Mouse (Mus musculus) erythroblast, embryonic 14.5 days (primary cell): Measurements from ENCODE around the gene Flot1. TPM values are rescaled to one million over a fixed set of nuclear protein-coding genes. Genes with fewer than 3 reads are reported as not detected.

Source experiments
- H3K27me3 ChIP-seq: 2 replicates; pipeline ENCODE4 v1.6.1; 2012; ENCODE audit warnings: inconsistent platforms; ENCODE audit not compliant: control insufficient read depth
- H3K36me3 ChIP-seq: 2 replicates; pipeline ENCODE4 v1.6.1; 2012; ENCODE audit warnings: mild to moderate bottlenecking, inconsistent platforms; ENCODE audit not compliant: control insufficient read depth
- H3K4me1 ChIP-seq: 2 replicates; pipeline ENCODE4 v1.6.1; 2012; ENCODE audit warnings: inconsistent platforms; ENCODE audit not compliant: control insufficient read depth
- H3K4me3 ChIP-seq: replicated peaks from 2 replicates; pipeline ENCODE3; 2012; ENCODE audit warnings: moderate library complexity, mild to moderate bottlenecking, inconsistent platforms
- H3K9me3 ChIP-seq: 2 replicates; pipeline ENCODE4 v1.6.1; 2012; ENCODE audit warnings: low read length, inconsistent platforms, mixed read lengths; ENCODE audit not compliant: control insufficient read depth
- GATA1 ChIP-seq: IDR thresholded peaks from 2 replicates; pipeline ENCODE4 v1.6.1; 2012; ENCODE audit warnings: low read length, inconsistent platforms, mixed read lengths
- TAL1 ChIP-seq: IDR thresholded peaks from 3 replicates; pipeline ENCODE4 v1.6.1; 2012; ENCODE audit warnings: low read length, inconsistent platforms, mixed read lengths
- polyA plus RNA-seq: library from polyadenylated mRNA; stranded (reverse); fragments of >175 nt; gene quantifications from 2 replicates; pipeline ENCODE4 v1.2.3, GENCODE M21; 2012

Gene Flot1
- polyA plus RNA-seq, 1 experiment = 8.2 TPM

DNA sequence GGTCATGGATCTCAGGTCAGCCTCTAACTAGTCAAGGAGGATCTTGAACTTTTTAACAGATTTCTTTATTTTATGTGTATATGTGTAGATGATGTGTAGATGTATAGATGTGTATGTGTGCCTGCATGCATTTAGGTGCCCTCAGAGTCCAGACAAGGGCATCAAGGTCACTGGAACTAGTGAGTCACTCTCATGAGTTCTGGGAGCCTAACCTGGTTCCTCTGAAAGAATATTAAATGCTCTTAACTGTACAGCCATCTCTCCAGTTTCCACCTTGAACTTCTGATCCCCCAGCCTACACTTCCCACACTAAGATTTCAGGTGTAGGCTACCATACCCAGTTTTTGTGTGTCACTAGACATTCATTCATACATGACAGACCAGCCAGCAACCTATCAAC lies 35.5 kb upstream of the Flot1 start:
- Histone ChIP-seq H3K36me3 (no peaks in the 10 kb centered on the region), H3K27me3 (peaks cover 4% of the 10 kb centered on the region; the same call in 1 of the 2 replicates), H3K4me1 (peaks cover 28% of the 10 kb centered on the region), H3K9me3 (no peaks in the 10 kb centered on the region), H3K4me3 (no peak overlapping the region)
- TF ChIP-seq TAL1 (no peak), GATA1 (no peak)

DNA sequence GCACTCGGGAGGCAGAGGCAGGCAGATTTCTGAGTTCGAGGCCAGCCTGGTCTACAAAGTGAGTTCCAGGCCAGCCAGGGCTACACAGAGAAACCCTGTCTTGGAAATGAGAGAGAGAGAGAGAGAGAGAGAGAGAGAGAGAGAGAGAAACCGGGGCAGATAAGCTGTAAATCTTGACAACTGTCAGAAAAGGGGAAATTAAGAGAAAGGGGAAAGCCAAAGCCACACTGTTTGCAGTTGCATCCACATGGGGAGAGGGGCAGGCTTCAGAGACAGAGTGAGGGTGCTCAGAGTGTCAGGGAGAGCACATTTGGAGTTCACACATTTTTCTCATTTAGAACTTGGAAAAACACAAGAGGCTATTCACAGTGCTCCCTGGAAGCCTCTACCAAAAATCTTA lies 35.0 kb upstream of the Flot1 start:
- Histone ChIP-seq H3K9me3 (no peaks in the 10 kb centered on the region), H3K27me3 (peaks cover 4% of the 10 kb centered on the region; the same call in 1 of the 2 replicates), H3K4me3 (no peak overlapping the region), H3K36me3 (no peaks in the 10 kb centered on the region), H3K4me1 (peaks cover 25% of the 10 kb centered on the region)
- TF ChIP-seq GATA1 = no peak
- no peak for TF ChIP-seq TAL1

DNA sequence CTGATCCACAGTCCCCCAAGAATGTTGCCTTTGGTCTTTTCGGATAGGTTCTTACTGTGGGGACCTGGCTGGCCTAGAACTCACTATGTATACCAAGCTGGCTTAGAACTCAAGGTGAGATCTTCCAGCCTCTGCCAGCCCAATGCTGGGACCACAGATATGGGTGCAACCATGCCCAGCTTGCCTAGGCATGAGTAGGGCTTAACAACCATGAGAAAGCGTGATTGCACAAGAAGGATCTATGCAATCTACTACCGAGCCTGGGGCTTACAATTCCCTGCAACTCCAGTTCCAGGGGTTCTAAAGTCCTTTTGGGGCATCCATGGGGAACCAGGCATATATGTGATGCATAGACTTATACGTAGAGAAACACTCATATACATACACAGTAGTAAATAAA lies 32.1 kb upstream of the Flot1 start:
- Histone ChIP-seq H3K36me3 (no peaks in the 10 kb centered on the region), H3K4me1 (peaks cover 21% of the 10 kb centered on the region), H3K9me3 (no peaks in the 10 kb centered on the region), H3K4me3 (no peak overlapping the region), H3K27me3 (no peaks in the 10 kb centered on the region)
- TF ChIP-seq GATA1 (no peak), TAL1 (no peak)

DNA sequence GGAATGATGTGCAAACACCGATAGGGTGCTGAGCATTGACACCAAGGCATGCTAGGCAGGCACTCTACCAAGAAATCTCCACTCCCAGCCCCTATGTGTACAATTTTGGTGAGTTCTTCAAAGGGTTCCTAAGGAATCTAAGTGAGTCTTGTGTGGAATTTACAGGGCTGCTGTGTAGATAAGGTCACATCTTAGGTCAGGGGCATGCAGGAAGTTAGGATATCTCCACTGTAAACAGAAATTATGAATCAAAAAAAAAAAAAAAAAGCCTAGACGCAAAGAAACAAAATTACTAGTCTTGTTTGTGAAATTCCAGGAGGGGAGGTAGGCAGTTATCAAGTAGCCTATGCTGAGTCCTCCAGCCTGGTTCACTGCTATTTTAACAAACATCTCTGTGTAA lies 30.2 kb upstream of the Flot1 start:
- no peak for TF ChIP-seq TAL1
- no peak for TF ChIP-seq GATA1
- peaks cover 23% of the 10 kb centered on the region for H3K4me1 ChIP-seq

DNA sequence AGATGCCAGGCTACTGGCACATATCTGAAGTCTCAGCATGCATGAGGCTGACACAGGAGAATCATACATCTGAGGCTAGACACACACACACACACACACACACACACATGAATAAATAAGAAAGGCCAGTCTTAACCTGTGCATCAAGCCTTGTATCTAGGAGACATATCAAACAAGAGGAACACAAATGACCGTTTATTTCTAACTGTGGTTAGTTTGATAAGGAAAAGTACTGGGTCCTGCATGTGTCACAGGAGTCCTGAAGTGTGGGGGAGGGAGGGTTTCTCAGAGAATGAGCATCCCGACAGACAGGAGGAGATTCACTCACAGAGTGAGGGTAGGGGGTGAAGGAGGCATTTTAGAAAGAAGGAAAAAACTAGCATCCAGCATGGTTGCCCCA lies 27.9 kb upstream of the Flot1 start:
- no peaks in the 10 kb centered on the region for H3K36me3 ChIP-seq
- no peaks in the 10 kb centered on the region for H3K27me3 ChIP-seq
- H3K4me3 ChIP-seq = no peak overlapping the region
- TF ChIP-seq TAL1 = no peak
- no peak for TF ChIP-seq GATA1
- peaks cover 7% of the 10 kb centered on the region for H3K9me3 ChIP-seq
- H3K4me1 ChIP-seq = peaks cover 23% of the 10 kb centered on the region

More for the DNA sequence above, 30.2 kb upstream of the Flot1 start:
- H3K9me3 ChIP-seq = no peaks in the 10 kb centered on the region
- H3K27me3 ChIP-seq = no peaks in the 10 kb centered on the region
- H3K4me3 ChIP-seq = no peak overlapping the region
- H3K36me3 ChIP-seq = no peaks in the 10 kb centered on the region

DNA sequence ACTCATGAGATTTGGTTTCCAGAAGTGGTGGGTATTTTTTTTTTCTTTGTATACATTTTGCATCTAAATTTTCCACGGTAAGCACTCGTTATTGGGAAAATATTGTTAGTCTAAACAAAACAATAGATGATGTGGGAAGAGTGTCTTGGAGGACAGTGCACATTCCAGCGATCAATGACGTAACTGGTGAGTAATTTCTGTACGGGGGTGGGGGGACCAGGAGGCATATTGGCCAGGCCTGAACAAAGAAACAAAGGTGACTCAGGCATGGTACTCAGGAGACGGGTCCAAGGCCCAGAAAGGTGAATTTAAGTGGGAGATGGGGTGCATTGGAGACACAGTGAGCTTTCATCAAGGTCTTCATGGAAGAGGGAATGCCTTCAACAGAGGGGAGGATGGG lies 27.4 kb upstream of the Flot1 start:
- Histone ChIP-seq H3K27me3 (no peaks in the 10 kb centered on the region), H3K36me3 (no peaks in the 10 kb centered on the region), H3K9me3 (peaks cover 7% of the 10 kb centered on the region), H3K4me3 (no peak overlapping the region), H3K4me1 (peaks cover 23% of the 10 kb centered on the region)
- TF ChIP-seq GATA1 (no peak), TAL1 (no peak)

DNA sequence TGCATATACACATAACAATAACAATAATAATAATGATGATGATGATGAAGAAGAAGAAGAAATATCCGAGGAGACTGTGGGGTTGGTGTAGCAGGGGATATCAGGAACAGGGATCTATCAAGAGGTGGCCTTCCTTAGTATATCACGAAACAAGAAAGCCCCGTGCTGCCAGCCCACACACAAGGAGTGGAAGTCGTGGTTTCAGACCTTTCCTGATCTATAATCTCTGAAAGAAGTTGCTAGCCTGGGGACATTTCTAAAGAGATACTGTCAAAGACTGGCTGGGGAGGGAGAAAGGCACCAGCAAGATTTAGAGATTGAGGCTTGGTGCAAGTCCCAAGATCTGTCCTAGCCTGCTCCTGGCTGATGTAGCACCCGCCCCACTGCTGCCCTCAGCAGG lies 26.2 kb upstream of the Flot1 start:
- no peaks in the 10 kb centered on the region for H3K36me3 ChIP-seq
- H3K9me3 ChIP-seq = peaks cover 7% of the 10 kb centered on the region
- H3K27me3 ChIP-seq = no peaks in the 10 kb centered on the region
- no peak overlapping the region for H3K4me3 ChIP-seq
- TF ChIP-seq GATA1 = no peak
- no peak for TF ChIP-seq TAL1
- H3K4me1 ChIP-seq = peaks cover 23% of the 10 kb centered on the region

DNA sequence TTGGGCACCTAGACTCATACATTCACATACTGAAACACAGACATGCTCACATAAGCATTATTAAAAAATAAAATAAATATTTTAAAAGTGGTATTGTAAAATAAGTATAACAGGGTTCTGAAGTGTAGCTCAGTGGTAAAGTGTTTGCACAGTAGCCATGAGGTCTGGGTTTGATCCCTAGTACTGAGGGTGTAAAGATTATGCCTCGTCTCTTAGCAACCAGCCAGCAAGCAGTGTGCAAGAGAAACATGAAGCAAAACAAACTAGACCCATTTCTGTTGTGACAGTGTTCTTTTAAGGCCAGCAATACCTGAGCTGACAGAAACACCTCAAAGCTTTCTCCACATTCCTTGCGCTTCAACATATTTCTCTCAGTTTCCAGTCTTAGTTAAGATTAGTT lies 22.1 kb upstream of the Flot1 start:
- H3K9me3 ChIP-seq = peaks cover 7% of the 10 kb centered on the region
- no peak overlapping the region for H3K4me3 ChIP-seq
- no peak for TF ChIP-seq GATA1
- TF ChIP-seq TAL1 = no peak
- no peaks in the 10 kb centered on the region for H3K36me3 ChIP-seq
- H3K27me3 ChIP-seq = no peaks in the 10 kb centered on the region
- H3K4me1 ChIP-seq = peaks cover 9% of the 10 kb centered on the region

DNA sequence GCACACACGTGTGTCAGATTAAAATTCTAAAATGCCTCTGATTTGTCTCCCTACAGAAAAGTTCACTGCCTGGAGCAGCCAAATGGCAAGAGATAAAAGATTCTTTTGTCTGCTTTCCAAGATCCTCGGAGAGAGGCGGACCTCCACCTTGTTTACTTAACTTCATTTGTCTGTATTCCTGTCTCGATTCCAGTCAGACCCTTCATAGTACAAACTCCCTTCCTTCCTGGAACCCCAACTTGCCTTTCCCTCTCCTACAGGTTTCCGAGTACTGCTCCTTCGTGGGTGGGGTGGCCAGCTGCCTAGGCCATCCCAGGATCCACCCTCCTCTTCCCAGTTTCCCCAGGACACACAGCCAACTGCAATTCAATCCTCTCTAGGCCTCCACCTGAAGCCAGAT lies 20.0 kb upstream of the Flot1 start:
- Histone ChIP-seq H3K27me3 (no peaks in the 10 kb centered on the region), H3K4me3 (no peak overlapping the region), H3K4me1 (peaks cover 2% of the 10 kb centered on the region), H3K9me3 (peaks cover 6% of the 10 kb centered on the region), H3K36me3 (no peaks in the 10 kb centered on the region)
- TF ChIP-seq GATA1 (no peak), TAL1 (no peak)

DNA sequence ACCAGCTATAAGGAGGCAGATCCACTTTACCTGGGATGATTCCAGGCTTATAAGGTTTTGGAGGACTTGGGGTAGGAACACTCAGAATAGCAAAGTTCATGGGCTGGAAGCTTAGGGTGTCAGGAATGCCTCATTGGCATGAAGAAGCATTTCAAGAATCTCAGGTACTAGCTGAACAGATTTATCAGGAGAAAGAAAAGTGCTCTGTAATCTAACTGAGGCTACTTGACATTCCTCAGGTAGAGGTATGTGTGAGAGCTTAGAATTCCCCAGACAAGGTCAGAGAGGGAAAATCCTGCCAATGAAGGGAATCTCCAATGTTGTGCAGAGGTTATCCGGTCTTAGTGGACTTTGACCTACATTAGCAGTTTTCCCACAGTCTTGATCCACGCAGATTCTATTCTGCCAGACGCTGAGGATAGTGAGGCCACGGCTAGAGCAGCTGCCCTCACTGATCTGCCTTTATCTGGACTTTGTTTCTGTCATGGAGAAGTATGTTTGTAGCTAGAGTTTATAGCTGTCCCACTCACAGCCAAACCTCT lies 19.1 kb upstream of the Flot1 start:
- no peak overlapping the region for H3K4me3 ChIP-seq

More for the DNA sequence above, 19.1 kb upstream of the Flot1 start:
- Histone ChIP-seq H3K36me3 (no peaks in the 10 kb centered on the region), H3K4me1 (peaks cover 4% of the 10 kb centered on the region), H3K27me3 (no peaks in the 10 kb centered on the region), H3K9me3 (no peaks in the 10 kb centered on the region)
- TF ChIP-seq TAL1 = no peak
- TF ChIP-seq GATA1 = no peak
